Mouse (Mus musculus) retina, embryonic 14.5 days (tissue): ENCODE results near the gene Ten1.

ENCODE experiments used
- DNase-seq: peaks from one replicate; pipeline ENCODE4 v3.0.0-alpha.2; 2015; ENCODE audit warnings: low spot score

Gene Ten1

DNA sequence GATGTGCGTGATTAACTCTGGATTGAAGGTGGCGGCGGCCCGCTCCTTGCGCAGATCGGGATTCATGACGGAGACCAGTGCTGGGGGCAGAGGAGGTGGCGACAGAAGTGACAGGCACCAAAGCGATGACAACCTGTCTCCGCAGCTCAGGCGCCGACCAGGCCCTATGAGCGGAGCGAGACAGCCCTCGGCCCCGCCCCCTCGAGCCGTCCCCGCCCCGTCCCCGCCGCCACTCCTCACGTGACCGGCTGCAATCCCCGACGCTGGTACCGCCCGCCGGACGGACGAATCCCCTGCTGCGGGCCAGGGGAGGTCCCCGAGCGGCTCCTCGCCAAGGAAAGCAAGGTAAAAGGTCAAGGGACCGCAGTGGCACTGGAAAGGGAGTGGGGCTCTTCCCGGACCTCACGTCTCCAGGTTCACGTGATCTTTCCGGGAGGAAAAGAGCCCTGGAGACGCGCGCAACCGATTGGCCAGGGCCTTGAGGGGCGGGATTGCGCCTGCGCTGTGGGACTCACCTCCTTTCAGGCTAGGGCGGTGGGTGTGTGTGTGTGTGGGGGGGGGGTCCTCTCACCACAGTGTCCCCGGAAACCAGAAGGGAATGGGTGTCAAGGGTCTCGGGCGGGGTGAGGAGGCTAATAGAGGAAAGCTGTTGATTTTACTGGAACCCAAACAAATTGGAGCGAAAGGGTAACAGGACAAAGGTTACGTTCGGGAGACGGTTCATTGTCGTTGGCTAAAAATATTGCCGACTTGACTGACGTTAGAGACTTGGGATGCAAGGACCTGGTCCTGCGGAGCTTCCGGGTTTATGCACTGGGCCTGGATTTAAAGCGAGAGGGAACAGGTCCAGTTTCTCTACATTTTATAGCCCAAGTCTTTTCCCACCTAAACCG, at the start of gene Ten1, which contains the start of gene Acox1:
Gene Ten1 (plus strand): TSS at position 217 of the 893 bp plus-strand sequence.
Gene Acox1 (minus strand): TSS at position 407 of the 893 bp plus-strand sequence.
- DNase-seq: peak; percentile 98

DNA sequence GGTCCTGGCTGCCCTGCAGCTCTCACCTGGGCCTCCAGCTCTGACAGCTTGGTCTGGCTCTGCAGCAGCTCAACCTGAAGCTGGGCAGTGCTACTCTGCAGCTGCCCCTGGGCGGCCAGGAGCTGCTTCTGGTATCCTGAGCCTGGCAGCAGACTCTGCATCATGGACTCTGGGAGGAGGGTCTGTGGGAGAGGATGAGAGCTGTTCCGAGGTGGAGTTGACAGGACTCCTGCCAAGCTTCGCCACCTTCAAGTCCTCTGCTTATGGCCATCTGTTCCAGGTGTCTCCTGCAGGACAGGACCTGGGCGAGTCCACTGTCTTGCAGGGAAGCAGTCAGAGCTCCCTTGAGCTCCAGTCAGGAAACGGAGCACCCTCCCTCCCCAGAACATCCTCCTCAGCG, 49.3 kb upstream of the Ten1 start:
- no peak for DNase-seq

DNA sequence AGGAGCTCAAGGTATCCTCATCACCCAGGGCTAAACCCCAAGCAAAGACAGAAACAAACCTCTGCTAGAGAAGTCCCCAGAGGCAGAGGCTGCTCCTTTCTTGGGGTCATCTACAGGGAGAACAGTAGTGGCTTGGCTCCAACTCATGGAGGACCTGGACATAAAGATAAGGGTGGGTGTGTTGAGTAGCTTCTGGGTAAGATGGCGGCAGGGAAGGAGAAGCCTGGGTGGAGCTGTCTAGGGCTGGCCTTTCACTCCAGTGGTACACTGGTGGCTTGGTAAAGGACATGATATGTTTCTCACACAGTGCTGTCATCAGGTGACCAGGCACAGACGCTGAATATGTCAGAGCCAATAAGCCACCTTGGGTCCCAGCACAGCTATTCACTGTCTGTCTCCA, 47.7 kb upstream of the Ten1 start:
- DNase-seq: no peak

DNA sequence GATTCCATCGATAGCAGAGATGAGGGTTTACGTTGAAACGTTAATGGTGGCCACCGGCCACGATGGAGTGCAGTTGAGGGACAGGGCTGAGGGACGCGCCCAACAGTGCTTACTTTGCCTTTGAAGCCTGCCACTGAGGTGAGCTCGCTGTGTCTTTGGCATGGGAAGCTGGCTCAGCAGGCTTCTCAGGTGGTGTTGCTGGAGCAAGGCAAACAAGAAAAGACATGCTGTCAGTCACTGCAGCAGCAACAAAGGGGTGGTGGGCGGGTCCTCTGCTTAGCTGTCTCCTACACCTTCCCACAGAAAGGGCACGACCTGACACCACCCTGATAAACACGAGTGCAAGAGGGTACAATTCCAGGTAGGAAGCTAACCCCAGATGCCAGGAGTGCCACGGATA, 37.3 kb upstream of the Ten1 start:
- DNase-seq: no peak

DNA sequence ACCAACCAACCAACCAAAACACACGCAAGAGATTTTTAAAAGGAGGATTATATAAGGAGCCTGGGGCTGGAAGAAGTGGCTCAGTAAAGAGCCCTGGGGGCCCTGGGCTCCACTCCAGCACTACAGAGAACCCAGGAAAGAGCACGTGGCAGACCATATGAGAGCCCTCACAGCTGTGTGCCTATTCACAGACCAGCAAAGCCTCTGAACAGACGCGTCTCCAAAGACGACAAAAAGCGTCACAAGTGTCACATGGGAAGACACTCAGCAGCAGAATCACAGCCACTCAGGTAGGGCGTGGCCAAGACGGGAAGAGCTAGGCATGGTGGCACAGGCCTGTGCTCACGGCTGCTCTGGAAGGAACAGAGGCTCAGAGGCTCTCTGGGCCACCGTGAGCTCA, 36.5 kb upstream of the Ten1 start:
- DNase-seq: no peak

DNA sequence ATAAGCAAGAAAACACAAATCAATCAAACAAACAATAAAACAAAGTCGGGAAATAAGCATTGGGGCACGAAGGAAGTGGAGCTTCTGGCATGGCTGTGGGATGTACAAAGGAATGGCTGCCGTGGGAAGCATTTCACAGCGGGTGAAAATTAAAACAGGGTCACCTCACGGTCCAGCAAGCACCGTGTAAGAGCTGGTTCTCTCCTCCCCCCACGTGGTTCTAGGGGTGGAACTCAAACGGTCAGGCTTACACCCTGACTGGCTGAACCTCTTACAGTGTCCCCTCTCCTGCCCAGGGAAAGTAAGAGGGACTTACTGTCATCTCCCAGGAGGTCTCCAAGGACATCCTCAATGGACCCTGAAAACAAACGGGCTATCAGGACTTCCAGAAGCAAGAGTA, 35.7 kb upstream of the Ten1 start:
- DNase-seq: peak; percentile 78

DNA sequence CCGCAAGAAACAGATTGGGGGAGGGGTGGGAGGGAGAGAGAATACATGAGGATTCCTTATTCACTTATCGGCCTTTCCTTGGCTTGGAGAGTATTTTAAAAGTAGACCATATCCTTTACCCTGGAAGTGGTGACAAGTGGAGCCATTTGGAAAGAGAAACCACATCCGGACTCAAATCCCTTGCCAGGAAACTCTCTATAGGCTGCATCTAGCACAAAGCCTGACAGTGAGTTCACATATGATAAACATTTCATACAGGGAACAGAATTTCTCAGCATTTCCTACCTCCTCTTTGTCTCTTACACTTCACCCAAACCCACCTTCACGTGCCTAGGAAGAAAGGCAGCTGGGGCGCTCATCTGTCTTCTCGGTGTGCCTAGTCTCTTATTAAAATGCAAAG, 31.4 kb upstream of the Ten1 start:
- DNase-seq: no peak

DNA sequence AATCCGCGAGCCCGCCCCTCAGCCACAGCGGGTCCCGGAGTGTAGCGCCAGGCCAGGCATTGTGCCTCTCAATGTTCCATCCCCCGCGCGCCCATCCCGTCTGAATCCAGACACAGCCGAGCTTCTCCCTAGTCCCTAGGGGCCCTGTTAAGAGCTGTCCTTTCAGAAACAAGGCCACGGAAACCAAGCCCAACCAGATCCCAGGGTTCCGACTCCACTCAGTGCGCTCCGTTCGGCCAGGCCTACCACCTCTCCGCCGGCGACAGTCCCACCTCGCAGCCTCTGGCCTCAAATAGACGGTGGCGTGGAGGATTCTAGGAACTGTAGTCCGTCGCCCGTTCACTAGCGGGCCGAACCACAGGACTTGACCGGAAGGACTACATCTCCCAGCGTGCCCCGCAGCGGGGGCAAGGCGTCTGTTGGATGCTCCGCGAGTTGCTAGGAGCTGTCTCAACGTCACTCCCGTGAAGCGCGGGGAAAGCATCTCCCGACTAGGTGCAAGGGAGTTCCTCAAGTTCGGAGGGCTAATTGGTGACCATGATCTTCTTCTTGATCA, 30.7 kb upstream of the Ten1 start, which contains the start of gene Fbf1:
Gene Fbf1 (minus strand): TSS at position 283 of the 556 bp plus-strand sequence.
- peak; percentile 97 for DNase-seq

DNA sequence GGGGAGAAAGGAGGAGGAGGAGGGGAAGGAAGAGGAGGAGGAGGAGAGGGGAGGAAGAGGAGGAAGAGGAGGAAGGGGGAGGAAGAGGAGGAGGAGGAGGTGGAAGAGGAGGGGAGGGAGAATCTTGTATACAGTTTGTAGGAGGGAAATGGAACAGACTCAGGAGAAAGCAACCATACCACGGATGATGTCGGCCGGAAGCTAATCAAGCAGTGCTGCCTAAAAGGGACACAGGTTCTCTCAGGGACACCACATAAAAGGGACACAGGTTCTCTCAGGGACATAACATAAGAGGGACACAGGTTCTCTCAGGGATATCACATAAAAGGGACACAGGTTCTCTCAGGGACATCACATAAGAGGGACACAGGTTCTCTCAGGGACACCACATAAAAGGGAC, 29.4 kb upstream of the Ten1 start:
- no peak for DNase-seq

DNA sequence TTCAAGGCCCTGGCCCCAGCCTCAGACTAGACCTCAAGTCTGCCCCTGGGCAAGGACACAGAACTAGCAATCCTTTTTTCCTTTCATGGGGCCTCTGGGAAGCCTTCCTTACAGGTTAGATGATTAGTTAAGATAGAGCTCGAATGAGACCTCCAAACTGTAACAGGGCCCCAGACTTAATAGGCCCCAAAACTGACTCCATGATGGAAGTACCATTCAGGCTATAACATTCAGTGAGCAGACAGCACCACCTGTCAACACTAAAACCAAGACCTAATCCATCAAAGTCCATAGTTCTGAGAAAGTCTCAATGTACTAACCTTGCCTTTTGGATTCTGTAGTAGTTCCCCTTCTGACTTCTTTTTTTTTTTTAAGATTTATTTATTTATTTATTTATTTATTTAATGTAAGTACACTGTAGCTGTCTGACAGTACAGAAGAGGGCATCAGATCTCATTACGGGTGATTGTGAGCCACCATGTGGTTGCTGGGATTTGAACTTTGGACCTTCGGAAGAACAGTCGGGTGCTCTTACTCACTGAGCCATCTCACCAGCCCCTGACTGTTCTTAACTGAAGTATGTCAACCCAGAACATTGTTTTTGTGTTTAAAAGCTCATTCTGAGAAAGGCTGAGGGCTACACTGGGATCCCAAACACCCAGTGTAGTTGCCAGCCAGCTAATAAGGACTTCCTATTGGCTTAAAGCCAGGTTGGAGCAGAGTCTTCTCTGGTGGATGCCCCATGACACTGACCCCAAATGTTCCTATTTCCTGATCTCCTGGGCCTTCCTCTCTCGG, 28.5 kb upstream of the Ten1 start:
- DNase-seq: no peak

DNA sequence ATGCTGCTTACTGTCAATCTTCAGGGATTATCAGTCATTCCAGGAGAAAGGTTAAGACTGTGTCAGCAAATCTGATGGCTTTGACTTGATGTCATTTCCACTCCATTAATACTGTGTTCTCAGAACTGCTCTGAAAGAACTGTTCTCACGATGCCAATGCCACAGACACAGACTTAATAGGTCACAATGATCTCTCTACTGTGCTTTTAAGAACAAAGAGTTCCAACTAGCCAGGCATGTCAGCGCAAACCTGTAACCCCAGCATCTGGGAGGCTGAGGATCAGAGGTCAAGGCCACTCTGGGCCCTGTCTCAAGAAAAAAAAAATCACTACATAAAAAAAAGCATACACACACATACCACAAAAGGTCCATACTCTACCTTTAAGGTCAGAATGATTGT, 26.7 kb upstream of the Ten1 start:
- no peak for DNase-seq

DNA sequence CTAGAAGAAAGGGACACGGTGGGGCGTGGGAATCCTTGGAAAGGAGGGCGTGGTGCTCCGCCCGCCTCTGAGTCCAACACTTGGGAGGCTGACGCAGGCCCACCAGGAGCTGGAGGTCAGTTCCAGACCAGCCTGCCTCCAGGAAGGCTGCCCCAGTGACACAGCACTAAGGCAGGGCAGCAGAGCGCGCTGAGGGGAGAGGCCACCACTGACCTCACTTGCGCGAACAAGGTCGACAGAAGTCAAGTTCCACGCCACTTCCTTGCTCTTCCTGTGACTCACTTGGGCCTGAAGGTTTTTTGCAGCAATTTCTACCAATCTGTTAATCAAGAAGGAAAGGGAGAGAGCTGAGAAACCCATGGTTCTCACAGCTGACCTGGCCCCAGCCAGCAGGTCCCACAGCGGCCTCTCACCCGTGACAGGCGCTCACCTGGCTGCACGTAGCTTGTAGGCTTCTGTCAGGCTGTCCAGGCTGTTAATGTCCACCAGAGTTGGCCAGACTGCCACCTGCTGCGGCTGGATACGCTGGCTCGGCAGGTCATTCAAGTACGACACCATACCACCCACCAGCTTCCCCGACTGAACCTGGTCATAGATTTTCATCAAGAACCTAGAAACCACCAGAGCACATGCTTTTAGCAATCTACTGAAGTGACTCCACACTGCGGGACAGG, 23.7 kb upstream of the Ten1 start:
- no peak for DNase-seq

DNA sequence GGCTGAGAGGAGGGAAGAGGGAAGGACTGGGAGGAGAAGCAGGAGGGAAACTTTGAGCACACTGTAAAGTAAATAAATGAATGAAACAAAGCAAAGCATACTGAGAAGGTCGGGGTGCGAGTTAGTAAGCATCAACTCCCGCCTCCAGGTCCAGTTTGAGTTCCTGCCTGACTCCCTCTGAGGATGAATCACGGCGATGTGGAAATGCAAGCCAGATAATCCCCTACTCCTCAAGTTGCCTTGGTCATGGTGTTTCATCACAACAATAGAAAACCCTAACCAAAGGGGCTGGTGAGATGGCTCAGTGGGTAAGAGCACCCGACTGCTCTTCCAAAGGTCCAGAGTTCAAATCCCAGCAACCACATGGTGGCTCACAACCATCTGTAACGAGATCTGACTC, 22.6 kb upstream of the Ten1 start:
- no peak for DNase-seq

DNA sequence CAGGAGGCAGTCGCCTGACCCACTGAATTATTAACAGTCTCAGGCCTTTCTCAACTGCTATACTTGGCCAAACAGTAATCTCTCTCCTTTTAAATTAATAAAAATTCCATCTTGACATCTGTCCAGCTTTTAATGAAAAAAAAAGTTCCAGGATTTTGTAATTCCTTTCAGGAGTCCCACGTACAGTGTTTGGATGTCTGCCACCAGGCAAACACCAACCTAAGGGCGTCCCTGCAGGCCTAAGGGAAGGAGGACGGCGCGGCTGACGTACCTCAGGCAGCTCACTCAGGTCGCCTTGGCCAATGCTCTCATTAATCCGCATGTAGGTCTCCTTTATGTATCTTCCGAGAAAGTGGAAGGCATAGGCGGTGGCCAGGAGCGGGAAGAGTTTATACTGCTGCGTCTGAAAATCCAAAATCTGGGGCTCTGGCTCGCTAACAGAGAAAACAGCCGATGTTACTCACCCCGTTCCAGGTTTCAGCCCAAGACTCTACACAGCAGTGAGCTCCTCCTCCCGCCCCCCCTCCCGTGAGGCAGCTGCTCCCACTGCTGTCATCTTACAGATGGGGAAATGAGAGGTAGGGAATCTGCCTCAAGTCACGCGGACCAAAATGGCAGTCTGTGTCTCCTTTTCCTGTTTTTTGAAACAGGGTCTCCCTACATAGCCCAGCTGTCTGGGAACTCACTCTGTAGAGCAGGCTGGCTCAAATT, 20.1 kb upstream of the Ten1 start:
- no peak for DNase-seq

DNA sequence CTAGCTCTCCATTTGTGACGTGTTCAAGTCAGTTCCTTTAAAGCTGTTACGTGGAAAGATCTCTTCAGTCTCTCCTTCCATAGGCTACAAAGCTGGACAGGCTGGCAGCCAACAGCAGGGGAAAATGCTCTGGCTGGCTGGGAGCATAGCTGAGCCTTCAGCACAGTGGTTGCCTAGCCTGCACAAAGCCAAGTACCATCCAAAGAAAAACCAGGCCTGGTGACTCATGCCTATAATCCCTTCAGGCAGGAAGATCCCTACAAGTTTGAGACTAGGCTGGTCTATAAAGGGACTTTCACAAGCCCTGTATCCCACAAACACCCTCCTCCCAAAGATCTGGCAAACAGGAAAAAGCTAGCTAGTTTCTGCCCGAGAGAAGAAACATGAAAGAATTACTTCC, 12.8 kb upstream of the Ten1 start:
- no peak for DNase-seq

DNA sequence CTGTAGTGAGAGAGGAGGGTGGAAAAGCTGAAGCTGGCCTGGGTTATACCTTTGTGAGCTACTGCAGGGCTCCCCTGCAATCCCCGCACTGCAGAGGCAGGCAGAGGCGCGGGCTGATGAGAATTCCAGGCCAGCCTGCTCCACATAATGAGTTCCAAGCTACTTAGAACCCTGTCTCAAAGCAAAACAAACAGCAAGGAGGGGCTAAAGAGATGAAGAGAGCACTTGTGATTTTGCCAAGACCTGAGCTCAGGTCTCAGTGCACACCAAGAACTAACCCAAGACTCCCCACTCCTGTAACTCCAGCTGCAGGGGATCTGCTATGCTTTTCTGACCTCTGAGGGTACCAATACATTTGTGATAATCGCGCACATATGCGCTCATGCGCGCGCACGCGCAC, 12.3 kb upstream of the Ten1 start:
- DNase-seq: no peak

DNA sequence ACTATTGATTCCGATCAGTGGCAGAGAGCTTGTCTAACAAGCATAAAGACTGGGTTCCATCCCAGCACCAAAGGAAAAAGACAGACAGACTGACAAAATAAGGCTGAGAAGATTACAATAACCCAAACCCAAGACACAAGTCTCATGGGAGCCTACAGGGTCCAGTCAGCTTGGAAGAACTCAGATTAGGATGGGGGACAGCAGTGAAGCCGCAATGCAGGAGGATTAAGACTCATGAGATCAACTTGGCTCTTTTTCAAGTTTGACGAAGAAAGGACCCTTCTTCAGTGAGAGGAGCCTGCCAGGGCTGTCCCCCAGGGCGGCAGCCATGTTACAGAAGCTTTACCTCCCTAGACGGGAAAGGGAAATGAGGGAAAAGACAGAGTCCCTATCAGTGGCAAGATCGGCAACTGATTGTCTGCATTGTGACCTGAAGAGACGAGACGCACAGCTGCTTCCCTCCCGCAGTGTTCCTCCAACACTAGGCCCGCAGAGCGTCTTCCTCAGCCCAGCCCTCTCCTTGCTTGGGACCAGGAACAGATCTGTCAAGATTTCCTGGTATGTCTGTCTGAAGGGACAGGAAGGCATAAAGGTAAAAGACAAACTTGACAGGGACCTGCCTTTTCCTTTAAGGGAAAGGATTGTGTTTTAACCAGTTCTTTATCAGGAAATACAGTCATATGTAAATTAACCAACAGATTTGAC, 11.3 kb upstream of the Ten1 start:
- no peak for DNase-seq

DNA sequence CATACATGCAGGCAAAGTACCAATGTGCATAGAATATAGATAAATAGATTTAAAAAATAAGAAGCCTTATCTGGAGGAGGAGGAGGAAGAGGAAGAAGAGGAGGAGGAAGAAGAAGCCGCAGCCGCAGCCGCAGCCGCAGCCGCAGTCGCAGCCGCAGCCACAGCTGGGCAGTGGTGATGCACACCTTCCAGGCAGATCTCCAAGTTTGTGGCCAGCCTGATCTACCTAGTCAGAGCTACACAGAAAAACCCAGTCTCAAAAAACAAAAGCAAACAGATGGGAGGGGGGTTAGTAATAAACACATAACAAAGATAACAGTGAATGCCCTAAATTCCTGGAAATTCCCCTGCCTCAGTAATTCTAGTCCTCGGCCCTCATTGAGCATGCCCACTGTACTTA, 4.0 kb upstream of the Ten1 start:
- DNase-seq: no peak

DNA sequence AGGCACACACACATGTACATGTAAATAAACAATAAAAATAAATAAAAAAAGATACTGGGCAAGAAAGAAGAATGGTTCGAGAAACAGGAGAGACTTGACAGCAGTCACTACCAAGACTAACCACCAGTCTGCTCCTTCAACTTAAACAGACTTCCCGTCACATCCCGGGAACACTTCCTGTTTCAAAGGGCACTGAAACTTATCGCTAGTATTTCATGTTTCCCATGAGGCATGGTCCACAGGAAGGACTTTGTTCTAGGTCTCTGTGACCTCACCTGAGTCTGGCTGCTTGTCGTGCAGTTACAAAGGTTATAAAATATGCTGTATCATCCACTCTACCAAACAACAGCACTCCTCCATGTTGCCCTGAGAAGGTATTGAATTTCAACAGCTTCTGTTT, 3.4 kb upstream of the Ten1 start:
- DNase-seq: no peak

DNA sequence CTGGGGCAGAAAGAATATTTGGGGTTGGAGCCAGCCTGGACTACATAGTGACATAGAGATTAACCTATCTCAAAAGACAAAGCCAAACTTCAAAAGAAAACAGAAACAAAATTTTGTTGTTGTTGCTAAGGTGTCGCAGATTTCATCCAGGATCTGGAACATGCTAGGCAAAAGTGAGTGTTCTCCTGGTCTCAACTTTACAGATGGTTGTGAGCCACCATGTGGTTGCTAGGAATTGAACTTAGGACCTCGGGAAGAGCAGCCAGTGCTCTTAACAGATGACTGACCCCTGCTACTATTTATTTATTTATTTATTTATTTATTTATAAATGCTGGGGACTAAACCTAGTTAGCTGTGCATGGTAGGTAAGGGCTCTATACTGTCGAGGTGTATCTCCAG, 2.3 kb upstream of the Ten1 start:
- DNase-seq: no peak
